Mouse (Mus musculus) large intestine, adult 2 months (tissue): ENCODE data around the gene Scarf1. TPM values are rescaled to one million over a fixed set of nuclear protein-coding genes. Genes with fewer than 3 reads are reported as not detected.

ENCODE experiments used
- DNase-seq: peaks from one replicate; pipeline ENCODE4 v3.0.0-alpha.2; 2012; ENCODE audit warnings: low read depth, low spot score
- WGBS: fragments of 180-500 bp; shearing (Covaris S2); methylation state at CpG from one replicate; pipeline ENCODE4 v1.1.7; 2018; 5-methylcytosine and 5-hydroxymethylcytosine counted together
- polyA plus RNA-seq: library from polyadenylated mRNA; depleted of rRNA; stranded (reverse); fragments of >200 nt; gene quantifications from 2 replicates; pipeline ENCODE4 v1.2.3, GENCODE M21; 2012

The Scarf1 gene
- polyA plus RNA-seq, 1 experiment = 3.8 TPM

DNA sequence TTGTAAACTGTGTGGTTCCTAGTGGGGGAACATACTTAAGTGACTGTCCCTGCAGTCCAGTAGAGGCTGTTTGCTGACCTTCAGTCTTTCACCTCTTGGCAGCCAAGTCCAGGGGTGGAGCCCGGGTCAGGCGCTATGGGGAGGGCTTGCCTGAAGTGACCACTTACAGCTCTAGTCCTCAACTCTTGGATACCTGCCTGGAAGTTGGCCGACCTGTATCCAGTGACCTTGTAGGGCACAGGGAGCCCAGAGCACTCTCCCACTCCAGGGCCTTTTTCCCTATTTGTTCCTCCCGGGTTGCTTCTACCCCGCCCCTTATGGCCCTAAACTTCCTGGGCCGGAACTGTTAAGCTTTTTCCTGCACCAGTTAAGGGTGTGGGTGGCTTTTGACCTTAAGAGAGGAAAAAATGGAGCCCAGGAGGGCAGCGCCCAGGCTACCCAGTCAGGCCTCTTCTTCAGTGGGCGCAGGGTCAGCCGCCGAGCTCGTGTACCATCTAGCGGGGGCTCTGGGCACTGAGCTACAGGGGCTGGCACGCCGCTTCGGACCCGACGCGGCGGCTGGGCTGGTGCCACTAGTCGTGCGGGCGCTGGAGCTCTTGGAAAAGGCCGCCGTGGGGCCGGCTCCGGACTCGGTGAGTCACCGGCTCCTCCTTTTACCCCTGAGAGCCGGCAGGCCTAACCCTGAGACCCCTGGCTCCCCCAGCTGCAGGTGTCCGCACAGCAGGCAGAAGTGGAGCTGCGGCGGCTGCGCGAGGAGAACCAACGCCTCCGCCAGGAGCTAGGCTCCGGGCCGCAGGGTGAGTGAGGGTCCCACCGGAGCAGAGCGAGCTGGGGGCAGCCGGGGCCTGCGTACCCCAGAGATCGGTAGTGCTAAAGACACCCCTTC lies 3.4 kb upstream of the Scarf1 start, which contains the start of gene Rilp:
Gene Rilp, plus strand, starts transcription at position 354 of the 886 bp plus-strand sequence.
- under 1% methylated on average over 43 of the region's 43 CpGs for WGBS

DNA sequence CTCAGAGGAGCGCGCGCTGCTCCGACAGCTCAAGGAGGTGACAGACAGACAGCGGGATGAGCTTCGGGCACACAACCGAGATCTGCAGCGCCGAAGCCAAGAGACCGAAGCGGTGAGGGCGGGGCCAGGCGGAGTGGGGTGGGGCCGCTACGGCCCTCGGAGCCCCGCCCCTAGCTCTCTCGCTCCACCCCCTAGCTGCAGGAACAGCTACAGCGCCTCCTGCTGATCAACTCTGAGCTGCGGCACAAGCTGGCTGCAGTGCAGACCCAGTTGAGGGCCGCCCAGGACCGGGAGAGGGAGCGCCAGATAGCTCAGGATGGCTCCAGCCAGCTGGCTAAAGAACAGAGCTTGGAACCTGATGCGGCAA lies 2.7 kb upstream of the Scarf1 start:
- WGBS = under 1% methylated on average over 24 of the region's 24 CpGs
- no peak for DNase-seq

More for the DNA sequence above, 3.4 kb upstream of the Scarf1 start, which contains the start of gene Rilp:
- DNase-seq = no peak

DNA sequence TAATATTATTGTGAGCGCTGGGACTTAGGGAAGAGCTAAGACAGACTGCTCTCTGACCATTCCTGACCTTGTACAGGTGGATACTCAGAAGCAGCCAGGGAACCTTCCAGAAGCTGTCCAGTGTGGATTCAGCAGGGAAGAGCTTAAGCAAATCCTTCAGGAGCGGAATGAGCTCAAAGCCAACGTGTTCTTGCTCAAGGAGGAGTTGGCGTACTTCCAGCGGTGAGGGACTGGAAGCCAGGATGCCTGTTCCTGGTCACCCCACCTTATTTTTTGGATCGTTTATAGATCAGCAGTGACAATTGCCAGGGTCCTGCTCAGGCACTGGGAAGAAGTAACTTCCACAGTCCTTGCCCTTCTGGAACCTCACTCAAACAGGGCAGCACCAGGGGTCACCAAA lies 2.1 kb upstream of the Scarf1 start:
- 66% methylated on average over 6 of the region's 6 CpGs for WGBS
- DNase-seq = no peak

DNA sequence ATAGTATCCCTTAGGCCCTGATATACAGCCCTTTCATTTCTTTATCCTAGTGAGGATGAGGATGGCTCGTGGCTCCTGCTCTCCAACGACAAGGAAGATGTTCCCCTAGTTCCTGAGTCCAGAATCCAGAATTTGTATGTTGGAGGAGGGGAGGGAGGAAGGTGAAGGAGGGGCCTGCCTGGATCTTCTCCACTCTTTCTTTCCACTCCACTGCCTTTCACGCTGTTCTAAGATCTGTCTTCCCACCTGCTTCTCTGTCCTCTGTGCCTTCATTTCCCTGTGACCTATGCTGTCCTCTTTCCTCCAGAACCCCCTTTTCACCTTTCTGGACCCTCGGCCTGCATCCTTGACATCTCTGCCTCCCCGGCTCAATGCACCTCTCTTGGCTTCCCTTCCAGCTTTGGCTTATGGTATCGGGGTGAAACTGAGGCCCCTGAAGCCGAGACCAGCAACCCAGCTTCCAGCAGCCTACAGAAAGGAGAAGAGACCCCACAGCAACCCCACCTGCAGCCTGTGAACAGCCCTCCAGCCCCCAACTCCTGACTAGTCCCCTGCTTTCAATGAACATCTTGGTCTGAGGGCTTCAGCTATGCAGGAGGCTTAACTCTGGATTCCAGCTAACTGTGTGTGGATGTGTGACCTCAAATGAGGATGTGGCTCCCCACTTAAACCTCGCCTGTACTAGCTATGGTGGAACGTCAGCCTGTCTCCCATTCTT lies 880 bp upstream of the Scarf1 start:
- 82% methylated on average over 9 of the region's 9 CpGs for WGBS
- no peak for DNase-seq

DNA sequence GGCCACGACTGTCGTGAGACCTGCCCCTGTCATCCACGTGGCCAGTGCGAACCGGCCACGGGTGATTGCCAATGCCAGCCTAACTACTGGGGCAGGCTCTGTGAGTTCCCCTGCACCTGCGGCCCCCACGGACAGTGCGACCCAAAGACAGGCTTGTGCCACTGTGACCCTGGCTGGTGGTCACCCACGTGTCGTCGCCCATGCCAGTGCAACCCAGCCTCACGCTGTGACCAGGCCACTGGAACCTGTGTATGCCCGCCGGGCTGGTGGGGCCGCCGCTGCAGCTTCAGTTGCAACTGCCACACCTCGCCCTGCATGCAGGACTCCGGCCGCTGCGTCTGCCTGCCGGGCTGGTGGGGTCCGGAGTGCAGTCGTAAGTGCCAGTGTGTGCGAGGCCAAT lies 1.8 kb downstream of the Scarf1 start:
- DNase-seq = no peak
- 93% methylated on average over 25 of the region's 25 CpGs for whole genome bisulfite sequencing

DNA sequence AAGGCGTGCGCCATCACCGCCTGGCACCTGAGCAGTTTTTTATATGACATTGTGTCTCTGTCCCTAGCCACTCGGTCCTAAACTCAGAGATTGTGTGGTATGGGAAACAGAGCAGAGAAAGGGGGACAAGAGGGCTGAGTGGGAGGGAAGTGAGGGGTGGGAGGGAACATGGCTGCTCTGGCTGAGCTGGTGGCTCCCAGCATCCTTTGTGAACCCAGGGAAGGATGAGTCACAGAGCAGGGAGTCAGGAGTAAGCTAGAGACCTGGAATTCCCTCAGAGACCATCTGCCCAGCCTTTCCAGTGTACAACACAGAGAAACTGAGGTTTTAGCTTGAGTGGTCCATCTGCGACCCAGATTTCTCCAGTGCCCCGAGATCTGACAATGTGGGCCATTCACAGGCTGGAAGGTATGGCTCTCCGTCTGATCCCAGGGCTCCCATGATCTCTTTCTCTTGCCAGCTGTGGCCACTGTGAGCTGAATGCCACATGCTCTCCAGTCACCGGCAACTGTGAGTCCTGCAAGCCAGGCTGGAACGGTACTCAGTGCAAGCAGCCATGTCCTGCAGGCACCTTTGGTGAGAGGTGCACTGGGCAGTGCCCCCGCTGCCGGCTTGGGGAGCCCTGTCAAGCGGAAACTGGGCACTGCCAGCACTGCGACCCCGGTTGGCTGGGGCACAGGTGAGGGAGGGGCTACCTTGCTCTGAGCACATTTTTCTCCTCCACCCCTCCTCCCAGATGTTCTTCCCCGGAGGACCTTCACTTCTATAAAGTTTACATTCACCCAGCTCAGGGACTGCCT lies 6.7 kb downstream of the Scarf1 start:
- WGBS = 73% methylated on average over 15 of the region's 15 CpGs
- no peak for DNase-seq

DNA sequence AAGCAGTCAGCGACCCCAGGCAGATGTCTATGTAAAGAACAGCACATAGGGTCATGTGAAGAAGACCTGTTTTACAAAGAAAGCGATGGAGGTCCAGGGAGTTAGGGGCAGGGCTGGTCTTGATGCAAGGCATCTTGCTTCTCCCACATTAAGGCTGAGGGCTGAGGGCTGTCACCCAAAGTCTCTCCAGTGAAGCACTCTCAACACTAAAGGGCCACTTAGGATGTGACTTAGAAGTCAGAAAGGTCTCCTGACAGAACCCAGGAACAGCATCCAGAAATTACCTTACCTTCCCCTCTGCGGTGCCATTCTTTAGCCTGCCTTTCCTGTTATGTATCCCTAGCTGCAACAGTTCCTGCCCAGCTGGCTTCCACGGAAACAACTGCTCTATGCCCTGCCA lies 8.3 kb downstream of the Scarf1 start:
- DNase-seq = no peak
- 91% methylated on average over 4 of the region's 4 CpGs for WGBS

DNA sequence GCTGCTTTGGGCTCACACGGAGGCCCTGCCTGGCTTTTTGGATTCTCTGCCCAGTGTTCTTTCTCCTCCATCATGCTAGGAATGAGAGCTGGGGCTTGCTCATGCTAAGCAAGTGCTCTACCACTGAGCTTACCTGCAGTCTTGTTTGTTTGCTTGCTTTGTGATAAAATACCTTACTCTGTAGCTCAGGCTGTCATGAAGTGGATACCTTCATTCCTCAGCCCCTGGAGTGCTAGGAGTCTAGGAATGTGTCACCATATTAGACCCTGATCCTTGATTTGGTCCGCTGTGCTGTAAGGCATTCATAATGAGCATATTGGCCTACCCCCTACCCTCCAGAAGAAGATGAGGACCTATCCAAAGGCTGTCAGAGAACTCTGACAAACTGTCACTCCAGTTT lies 9.5 kb downstream of the Scarf1 start:
- no peak for DNase-seq
- 93% methylated on average over 2 of the region's 2 CpGs for WGBS

DNA sequence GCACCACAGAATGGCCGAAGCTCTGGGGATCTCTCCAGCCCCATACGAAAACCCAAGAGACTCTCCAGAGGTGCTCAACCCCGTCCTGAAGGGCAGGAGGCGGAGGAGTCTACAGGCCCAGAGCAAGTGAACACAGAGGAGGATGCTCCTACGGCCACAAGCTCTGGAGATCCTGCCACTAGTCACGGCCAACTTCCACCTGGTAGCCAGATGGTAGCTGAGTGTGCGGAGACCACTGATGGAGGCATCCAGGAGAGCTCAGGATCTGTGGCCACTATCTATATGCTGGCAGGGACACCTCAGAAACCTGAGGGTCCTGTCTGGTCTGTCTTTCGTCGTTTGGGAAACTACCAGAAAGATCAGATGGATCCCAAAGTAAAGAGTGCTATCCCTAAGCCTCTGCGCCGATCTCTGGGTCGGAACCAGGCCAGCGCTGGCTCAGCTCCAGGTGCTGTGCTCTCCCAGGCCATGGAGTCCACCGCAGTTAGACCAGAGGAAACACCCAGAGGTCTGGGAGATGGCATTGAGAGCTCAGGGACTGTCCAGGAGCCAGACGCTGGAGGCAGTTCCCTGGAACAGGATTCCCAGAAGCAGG lies 12.3 kb downstream of the Scarf1 start:
- 82% methylated on average over 15 of the region's 15 CpGs for WGBS
- DNase-seq = no peak

DNA sequence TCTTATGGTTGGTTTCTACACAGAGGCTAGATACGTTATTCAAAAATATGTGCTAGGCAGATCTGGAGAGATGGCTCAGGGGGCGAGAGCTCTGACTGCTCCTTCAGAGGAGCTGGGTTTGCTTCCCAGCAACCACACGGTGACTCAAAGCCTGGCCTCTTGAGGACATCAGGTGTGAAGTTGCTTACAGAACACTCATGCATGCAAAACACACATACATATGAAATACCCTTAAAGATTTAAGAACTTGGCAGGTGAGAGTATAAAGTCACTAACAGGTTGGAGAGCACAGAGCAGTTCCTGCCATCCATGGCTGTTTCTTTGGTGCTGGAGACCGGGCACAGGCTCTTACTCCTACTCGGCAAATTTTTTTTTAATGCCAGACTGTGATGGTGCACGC lies 13.6 kb downstream of the Scarf1 start:
- WGBS = 87% methylated on average over 6 of the region's 6 CpGs
- DNase-seq = no peak

DNA sequence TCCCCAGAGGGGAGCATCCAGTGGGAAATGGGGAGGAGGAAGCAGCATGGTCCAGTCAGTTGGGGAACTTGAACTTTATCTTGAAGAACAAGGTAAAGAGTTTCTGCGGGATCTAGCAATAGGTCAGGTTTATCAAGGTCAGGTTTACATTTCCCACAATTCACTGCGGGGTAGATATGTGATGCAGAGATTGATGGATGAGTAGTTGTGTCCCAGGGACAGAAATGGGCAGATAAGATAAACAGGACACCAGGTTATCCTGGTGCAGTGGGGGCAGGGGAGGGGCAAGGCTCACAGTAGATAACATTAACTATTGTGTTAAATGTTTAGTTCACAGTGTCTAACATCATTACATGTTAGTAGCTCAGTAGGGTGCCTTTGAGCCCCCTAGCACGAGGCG lies 16.4 kb downstream of the Scarf1 start:
- WGBS = 48% methylated on average over 4 of the region's 4 CpGs

DNA sequence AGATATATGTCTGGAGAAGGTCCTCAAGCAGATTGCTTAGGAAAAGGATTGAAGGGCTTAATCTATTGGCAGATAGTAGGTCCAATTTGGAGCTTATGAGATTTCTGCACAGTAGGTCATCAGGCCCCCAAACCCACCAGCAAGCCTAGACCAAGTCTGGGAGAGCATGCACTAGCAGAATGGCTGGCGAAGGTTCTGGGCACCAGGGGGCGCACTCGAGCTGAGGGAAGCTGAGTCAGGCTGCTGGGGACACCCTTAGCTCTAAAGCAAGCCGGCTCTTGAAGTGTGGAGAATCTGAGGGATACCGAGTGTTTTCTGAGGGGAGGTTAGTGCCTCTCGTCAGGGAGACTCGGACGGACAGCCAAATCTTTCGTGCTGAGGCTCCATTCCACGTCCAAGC lies 17.0 kb downstream of the Scarf1 start:
- WGBS = 0% methylated on average over 10 of the region's 10 CpGs
- no peak for DNase-seq

More for the DNA sequence above, 16.4 kb downstream of the Scarf1 start:
- DNase-seq = no peak

DNA sequence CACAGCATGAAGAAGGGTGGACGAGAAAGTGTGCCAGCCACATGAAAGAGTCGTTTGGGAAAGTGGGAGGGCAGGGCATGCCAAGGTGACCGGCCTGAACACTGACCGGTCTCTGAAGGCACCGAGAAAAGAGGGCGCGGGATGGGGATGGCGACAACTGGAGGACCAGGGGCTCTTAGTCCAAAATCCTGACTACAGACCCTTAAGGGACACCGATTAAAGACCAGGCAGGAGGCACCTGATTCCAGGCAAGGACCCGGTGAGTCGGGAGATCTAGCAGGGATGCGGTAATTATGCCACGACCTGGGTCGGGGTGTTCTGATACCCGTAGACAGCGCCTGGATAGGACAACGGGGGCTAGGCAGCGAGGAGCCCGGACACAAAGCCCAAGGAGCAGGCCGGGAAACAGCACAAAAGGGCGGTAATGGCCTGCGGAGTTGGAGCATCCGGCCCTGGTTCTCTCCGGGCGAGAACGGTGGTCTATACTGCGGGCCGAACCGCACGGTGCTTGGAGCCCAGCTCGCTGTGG lies 17.6 kb downstream of the Scarf1 start:
- under 1% methylated on average over 31 of the region's 31 CpGs for WGBS
- no peak for DNase-seq

DNA sequence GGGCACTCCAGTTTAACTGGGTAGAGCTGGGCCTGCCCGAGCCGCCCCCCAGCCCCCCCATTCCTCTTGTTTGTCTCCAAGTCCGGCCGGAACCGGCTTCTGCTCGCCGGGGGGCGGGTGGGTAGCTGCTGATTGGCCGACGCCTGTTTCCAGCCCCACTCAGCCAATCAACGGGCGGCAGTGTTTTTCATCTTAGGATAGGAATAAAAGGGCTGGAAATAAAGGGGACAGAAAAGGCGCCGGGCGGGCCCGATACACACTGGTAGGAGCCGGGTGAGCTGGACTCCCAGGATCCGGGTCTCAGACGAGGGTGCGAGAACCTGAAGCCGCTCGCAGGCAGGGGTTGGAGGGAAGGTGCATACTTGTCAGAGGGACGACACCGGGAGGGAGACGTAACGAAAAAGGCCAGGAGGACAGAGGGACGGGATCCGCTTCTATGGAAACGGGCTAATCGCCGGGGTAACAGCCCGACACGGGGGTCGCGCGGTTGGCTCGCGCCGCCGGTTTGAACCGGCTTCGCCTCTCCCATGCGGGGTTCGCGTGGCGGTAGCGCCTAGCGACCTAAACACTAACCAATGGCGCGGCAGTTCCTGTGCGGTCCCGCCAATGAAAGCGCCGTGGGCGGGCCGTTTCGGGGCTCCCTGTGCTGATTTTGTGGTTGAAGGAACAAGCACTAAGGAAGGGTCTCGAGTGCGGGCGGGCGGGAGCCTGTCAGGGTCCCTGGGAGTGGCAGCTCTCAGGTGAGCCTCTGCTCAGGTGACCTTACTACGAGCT lies 18.3 kb downstream of the Scarf1 start, which contains the start of gene Slc43a2:
Gene Slc43a2, plus strand, starts transcription at position 226 of the 774 bp plus-strand sequence.
- no peak for DNase-seq
- WGBS = under 1% methylated on average over 62 of the region's 62 CpGs

DNA sequence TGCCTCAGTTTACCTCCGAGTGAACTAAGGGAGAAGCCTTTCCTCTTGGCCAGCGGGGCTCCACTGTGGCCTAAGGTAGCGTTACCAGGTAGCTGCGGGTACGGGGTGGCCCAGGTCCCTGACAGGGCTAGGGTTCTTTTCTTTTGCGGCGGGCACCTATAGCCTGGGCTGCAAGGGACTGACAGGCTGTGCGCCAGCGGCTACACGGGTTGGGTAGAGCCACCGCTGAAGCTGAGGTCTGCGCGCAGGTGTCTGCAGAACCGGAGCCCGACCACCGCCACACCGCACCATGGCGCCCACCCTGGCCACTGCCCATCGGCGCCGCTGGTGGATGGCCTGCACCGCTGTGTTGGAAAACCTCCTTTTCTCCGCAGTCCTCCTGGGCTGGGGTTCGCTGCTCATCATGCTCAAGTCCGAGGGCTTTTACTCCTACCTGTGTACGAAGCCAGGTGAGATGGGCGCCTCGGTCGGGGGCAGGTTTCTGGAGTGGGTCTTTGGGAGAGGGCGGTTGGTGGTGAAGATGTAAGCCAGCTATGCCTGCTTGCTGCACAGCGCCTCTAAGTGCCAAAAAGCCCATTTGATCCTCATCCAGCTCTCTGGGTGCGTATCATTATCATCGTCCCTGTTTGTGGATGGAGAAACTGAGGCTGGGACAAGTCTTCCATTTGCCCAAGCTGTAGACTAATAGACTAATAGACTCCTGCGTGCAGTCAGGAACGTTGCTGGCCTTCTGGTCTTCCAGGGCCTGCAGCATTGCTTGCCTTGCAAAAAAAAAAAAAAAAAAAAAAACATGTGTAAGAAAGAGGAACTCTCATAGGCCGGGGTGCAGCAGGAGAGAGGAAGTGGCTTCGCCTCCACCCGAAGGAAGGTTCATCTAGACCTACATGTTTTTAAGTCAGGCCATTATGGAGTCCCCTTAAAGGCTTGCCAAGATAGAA lies 19.3 kb downstream of the Scarf1 start:
- WGBS = 25% methylated on average over 38 of the region's 38 CpGs
- no peak for DNase-seq

DNA sequence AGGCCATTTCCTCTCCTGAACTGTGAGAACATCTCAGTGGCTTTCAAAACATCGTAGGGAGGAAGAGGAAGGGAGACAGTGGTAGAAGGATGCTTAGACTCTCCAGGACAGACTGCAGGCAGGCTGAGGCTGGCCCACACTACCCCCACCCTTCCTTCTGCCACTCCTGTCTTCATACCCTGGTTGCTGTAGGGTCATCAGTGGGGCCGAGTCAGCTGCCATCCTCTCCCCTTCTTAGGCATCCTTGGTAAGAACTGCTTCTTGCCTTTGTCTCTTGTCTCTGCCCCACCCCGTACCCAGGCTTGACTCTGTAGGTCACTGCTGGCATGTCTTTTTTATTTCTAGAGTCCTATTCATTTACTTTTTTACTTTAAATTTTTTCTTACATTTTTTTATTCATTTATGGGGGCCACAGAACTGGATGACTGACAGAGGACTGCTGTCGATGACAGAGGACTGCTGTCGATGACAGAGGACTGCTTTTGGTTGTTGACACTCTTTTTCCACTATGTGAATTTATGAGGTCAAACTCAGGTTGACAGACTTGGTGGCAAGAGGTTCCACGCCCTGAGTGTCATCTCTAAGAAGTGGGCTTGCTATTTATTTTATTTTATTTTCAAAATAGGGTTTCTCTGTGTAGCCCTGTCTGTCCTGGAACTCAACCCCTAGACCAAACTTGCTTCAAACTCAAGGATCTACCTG lies 20.1 kb downstream of the Scarf1 start:
- 62% methylated on average over 6 of the region's 6 CpGs for WGBS
- no peak for DNase-seq
